Mouse (Mus musculus) midbrain, embryonic 13.5 days (tissue): ENCODE data around the gene Uqcr11. TPM values are rescaled to one million over a fixed set of nuclear protein-coding genes. Genes with fewer than 3 reads are reported as not detected.

Experiments
- ATAC-seq: fragments of 200-750 bp; cut with Nextera tagmentation; 2 replicates; pipeline ENCODE4 v1.8.0; 2017; ENCODE audit warnings: mild to moderate bottlenecking, moderate TSS enrichment, moderate library complexity
- H3K27ac ChIP-seq: fragments of 300-500 bp; sonication (generic); 2 replicates; pipeline ENCODE4 v1.5.1; 2015; ENCODE audit warnings: inconsistent platforms, mild to moderate bottlenecking, moderate library complexity
- H3K27me3 ChIP-seq: fragments of 300-500 bp; sonication (generic); 2 replicates; pipeline ENCODE4 v1.6.1; 2015; ENCODE audit warnings: mild to moderate bottlenecking, inconsistent platforms
- H3K36me3 ChIP-seq: fragments of 300-500 bp; sonication (generic); 2 replicates; pipeline ENCODE4 v1.6.1; 2015; ENCODE audit warnings: mild to moderate bottlenecking, inconsistent platforms
- H3K4me1 ChIP-seq: fragments of 300-500 bp; sonication (generic); replicated peaks from 2 replicates; pipeline ENCODE4 v1.6.1; 2015; ENCODE audit warnings: inconsistent platforms
- H3K4me2 ChIP-seq: fragments of 300-500 bp; sonication (generic); replicated peaks from 2 replicates; pipeline ENCODE4 v1.6.1; 2015; ENCODE audit warnings: moderate library complexity, mild to moderate bottlenecking, inconsistent platforms
- H3K4me3 ChIP-seq: fragments of 300-500 bp; sonication (generic); replicated peaks from 2 replicates; pipeline ENCODE4 v1.5.1; 2015; ENCODE audit warnings: mild to moderate bottlenecking, inconsistent platforms
- H3K9ac ChIP-seq: fragments of 300-500 bp; sonication (generic); replicated peaks from 2 replicates; pipeline ENCODE4 v1.6.1; 2015; ENCODE audit warnings: mild to moderate bottlenecking, inconsistent platforms
- H3K9me3 ChIP-seq: fragments of 300-500 bp; sonication (generic); 2 replicates; pipeline ENCODE4 v1.6.1; 2016; ENCODE audit warnings: mild to moderate bottlenecking, inconsistent platforms
- WGBS: fragments of 180-500 bp; shearing (Covaris S2); methylation state at CpG from one replicate; pipeline ENCODE4 v1.1.7; 2015; 5-methylcytosine and 5-hydroxymethylcytosine counted together
- polyA plus RNA-seq: library from polyadenylated mRNA; unstranded; fragments of >200 nt; fragmentation: Nextera tagmentation; extraction: Ambion mirVana; gene quantifications from 2 replicates; pipeline ENCODE4 v1.2.1, GENCODE M21; 2015

Gene Uqcr11
- polyA plus RNA-seq, 1 experiment from 2014 or later, result 572 TPM

- 0 out of 2 replicates have a peak overlapping the region, but pooled peaks have one; percentile 15 for H3K27ac ChIP-seq
- H3K27me3 ChIP-seq, result no peaks in the 10 kb centered on the region
- peaks cover 54% of the 10 kb centered on the region for H3K4me1 ChIP-seq
- WGBS, result 66% methylated on average over 4 of the region's 4 CpGs
- peaks cover 59% of the 10 kb centered on the region for H3K36me3 ChIP-seq
- ATAC-seq, result no peak
- H3K4me2 ChIP-seq, result peak overlapping the region; percentile 98
- peak overlapping the region; percentile 100 for H3K9ac ChIP-seq
- H3K4me3 ChIP-seq, result peak overlapping the region; percentile 100
- no peaks in the 10 kb centered on the region for H3K9me3 ChIP-seq
Observed at GRCm38 (mm10) chr10:80383431-80383830, 23.2 kb downstream of the Uqcr11 start.

- Histone ChIP-seq H3K9me3 (no peaks in the 10 kb centered on the region), H3K4me2 (peak overlapping the region; percentile 98), H3K4me3 (peak overlapping the region; percentile 100), H3K36me3 (peaks cover 59% of the 10 kb centered on the region), H3K27me3 (no peaks in the 10 kb centered on the region), H3K27ac (0 out of 2 replicates have a peak overlapping the region, but pooled peaks have one; percentile 15), H3K4me1 (peaks cover 47% of the 10 kb centered on the region), H3K9ac (peak overlapping the region; percentile 100)
- no peak for ATAC-seq
- 86% methylated on average over 7 of the region's 7 CpGs for WGBS
Observed at GRCm38 (mm10) chr10:80382641-80383365, 23.8 kb downstream of the Uqcr11 start.

DNA sequence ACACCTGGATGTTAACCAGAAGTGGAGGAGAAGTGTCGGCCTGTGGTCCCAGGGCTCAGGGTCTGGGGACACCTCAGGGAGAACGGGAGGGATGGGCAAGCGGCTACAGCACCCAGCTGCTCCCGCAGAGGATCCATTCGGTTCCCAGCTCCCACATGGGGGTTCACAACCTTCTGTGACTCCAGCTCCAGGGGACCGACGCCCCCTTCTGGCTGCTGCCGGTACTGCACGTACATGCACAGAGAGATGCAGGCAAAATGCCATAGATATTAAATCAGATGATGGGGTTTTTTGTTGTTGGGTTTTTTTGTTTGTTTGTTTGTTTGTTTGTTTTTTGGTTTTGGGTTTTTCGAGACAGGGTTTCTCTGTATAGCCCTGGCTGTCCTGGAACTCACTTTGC, 28.9 kb downstream of the Uqcr11 start:
- no peak overlapping the region for H3K4me3 ChIP-seq
- H3K4me2 ChIP-seq, result no peak overlapping the region
- ATAC-seq, result no peak
- H3K4me1 ChIP-seq, result peaks cover 19% of the 10 kb centered on the region
- H3K9me3 ChIP-seq, result no peaks in the 10 kb centered on the region
- no peak overlapping the region for H3K9ac ChIP-seq
- H3K27me3 ChIP-seq, result no peaks in the 10 kb centered on the region
- H3K27ac ChIP-seq, result no peak overlapping the region
- WGBS, result 49% methylated on average over 10 of the region's 10 CpGs
- H3K36me3 ChIP-seq, result peaks cover 34% of the 10 kb centered on the region

GRCm38 (mm10) chr10:80376160-80376559, 30.5 kb downstream of the Uqcr11 start:
- no peak overlapping the region for H3K9ac ChIP-seq
- 2% methylated on average over 7 of the region's 7 CpGs for WGBS
- H3K9me3 ChIP-seq, result no peaks in the 10 kb centered on the region
- ATAC-seq, result 0 out of 2 replicates have a peak, but pooled peaks have one; percentile 45
- H3K27ac ChIP-seq, result no peak overlapping the region
- peaks cover 18% of the 10 kb centered on the region for H3K4me1 ChIP-seq
- no peak overlapping the region for H3K4me2 ChIP-seq
- no peak overlapping the region for H3K4me3 ChIP-seq
- H3K36me3 ChIP-seq, result peaks cover 18% of the 10 kb centered on the region
- peaks cover 5% of the 10 kb centered on the region; the same call in 1 of the 2 replicates for H3K27me3 ChIP-seq

GRCm38 (mm10) chr10:80374063-80374462, 32.6 kb downstream of the Uqcr11 start:
- Histone ChIP-seq H3K27me3 (peaks cover 5% of the 10 kb centered on the region; the same call in 1 of the 2 replicates), H3K4me1 (peaks cover 12% of the 10 kb centered on the region), H3K36me3 (no peaks in the 10 kb centered on the region), H3K4me2 (no peak overlapping the region), H3K9me3 (no peaks in the 10 kb centered on the region), H3K27ac (no peak overlapping the region), H3K4me3 (no peak overlapping the region), H3K9ac (no peak overlapping the region)
- 17% methylated on average over 6 of the region's 6 CpGs for WGBS
- ATAC-seq, result no peak

- H3K4me3 ChIP-seq, result no peak overlapping the region
- H3K36me3 ChIP-seq, result no peaks in the 10 kb centered on the region
- no peak for ATAC-seq
- H3K9ac ChIP-seq, result no peak overlapping the region
- H3K27ac ChIP-seq, result no peak overlapping the region
- H3K9me3 ChIP-seq, result no peaks in the 10 kb centered on the region
- no peak overlapping the region for H3K4me2 ChIP-seq
- H3K4me1 ChIP-seq, result peaks cover 12% of the 10 kb centered on the region
- WGBS, result 86% methylated on average over 6 of the region's 6 CpGs
- H3K27me3 ChIP-seq, result peaks cover 5% of the 10 kb centered on the region; the same call in 1 of the 2 replicates
Observed at GRCm38 (mm10) chr10:80372706-80373105, 33.9 kb downstream of the Uqcr11 start.

GRCm38 (mm10) chr10:80371983-80372382, 34.6 kb downstream of the Uqcr11 start:
- H3K36me3 ChIP-seq, result no peaks in the 10 kb centered on the region
- no peak for ATAC-seq
- H3K27ac ChIP-seq, result 0 out of 2 replicates have a peak overlapping the region, but pooled peaks have one; percentile 1
- H3K9me3 ChIP-seq, result no peaks in the 10 kb centered on the region
- peak overlapping the region; percentile 35 for H3K4me2 ChIP-seq
- H3K27me3 ChIP-seq, result peaks cover 10% of the 10 kb centered on the region; the same call in 1 of the 2 replicates
- peaks cover 12% of the 10 kb centered on the region for H3K4me1 ChIP-seq
- H3K4me3 ChIP-seq, result peak overlapping the region; percentile 23; the same call in 1 of the 2 replicates
- 52% methylated on average over 9 of the region's 9 CpGs for WGBS
- H3K9ac ChIP-seq, result peak overlapping the region; percentile 21; the same call in 1 of the 2 replicates

DNA sequence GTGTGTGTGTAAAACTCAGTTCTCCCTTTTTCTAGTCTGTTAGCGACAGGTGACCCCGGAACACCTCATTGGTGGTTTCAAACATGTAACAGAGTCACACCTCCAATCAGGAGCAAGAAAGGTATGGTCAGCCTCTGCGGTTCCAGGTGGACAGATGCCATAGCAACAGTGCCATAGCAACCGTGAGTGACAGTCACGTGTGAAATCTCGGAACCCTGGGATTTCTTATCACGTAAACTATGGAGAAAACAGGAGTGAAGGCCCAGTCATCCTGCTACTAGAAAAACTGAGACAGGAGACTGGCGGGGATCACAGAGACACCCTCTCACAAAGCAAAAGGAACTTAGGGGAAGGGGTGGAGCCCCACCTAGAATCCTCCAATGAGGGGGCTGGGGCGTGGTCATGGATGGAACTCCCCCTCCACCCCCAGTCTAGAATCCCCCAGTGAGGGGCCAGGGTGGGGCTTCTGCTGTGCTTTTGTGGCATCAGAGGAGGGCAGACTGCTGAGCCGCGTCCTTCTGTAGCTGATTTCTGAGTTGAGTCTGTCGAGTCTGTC, 35.1 kb downstream of the Uqcr11 start:
- Histone ChIP-seq H3K9me3 (no peaks in the 10 kb centered on the region), H3K27me3 (peaks cover 10% of the 10 kb centered on the region; the same call in 1 of the 2 replicates), H3K4me1 (peaks cover 12% of the 10 kb centered on the region), H3K4me2 (peak overlapping the region; percentile 35), H3K36me3 (no peaks in the 10 kb centered on the region), H3K4me3 (peak overlapping the region; percentile 23), H3K27ac (0 out of 2 replicates have a peak overlapping the region, but pooled peaks have one; percentile 1), H3K9ac (0 out of 2 replicates have a peak overlapping the region, but pooled peaks have one; percentile 21)
- WGBS, result 7% methylated on average over 12 of the region's 12 CpGs
- peak; percentile 73 for ATAC-seq

- H3K27ac ChIP-seq, result no peak overlapping the region
- no peaks in the 10 kb centered on the region for H3K9me3 ChIP-seq
Observed at GRCm38 (mm10) chr10:80369995-80370747, 36.5 kb downstream of the Uqcr11 start.

GRCm38 (mm10) chr10:80368392-80368791, 38.2 kb downstream of the Uqcr11 start:
- 90% methylated on average over 6 of the region's 6 CpGs for WGBS
- Histone ChIP-seq H3K4me3 (no peak overlapping the region), H3K4me1 (peaks cover 19% of the 10 kb centered on the region), H3K36me3 (no peaks in the 10 kb centered on the region), H3K9me3 (no peaks in the 10 kb centered on the region), H3K9ac (no peak overlapping the region), H3K4me2 (no peak overlapping the region), H3K27ac (no peak overlapping the region), H3K27me3 (peaks cover 10% of the 10 kb centered on the region; the same call in 1 of the 2 replicates)
- ATAC-seq, result no peak

More at GRCm38 (mm10) chr10:80369995-80370747, 36.5 kb downstream of the Uqcr11 start:
- ATAC-seq, result no peak
- H3K4me3 ChIP-seq, result no peak overlapping the region
- 84% methylated on average over 21 of the region's 21 CpGs for WGBS
- peaks cover 10% of the 10 kb centered on the region; the same call in 1 of the 2 replicates for H3K27me3 ChIP-seq
- H3K36me3 ChIP-seq, result no peaks in the 10 kb centered on the region
- H3K4me2 ChIP-seq, result no peak overlapping the region
- H3K9ac ChIP-seq, result no peak overlapping the region
- H3K4me1 ChIP-seq, result peaks cover 12% of the 10 kb centered on the region

DNA sequence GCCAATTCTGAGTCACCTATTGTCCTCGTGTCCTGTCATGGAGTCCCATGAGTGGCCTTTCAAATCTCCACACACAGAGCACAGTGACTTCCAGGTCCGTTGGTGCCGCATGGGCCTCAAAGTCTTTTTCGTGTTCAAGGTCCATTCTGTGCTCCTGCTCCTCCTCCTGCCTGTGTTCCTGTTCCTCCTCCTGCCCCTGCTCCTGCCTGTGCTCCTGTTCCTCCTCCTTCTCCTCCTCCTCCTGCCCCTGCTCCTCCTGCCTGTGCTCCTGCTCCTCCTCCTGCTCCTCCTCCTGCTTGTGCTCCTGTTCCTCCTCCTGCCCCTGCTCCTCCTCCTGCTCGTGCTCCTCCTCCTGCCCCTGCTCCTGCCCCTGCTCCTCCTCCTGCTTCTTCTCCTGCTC, 38.7 kb downstream of the Uqcr11 start:
- WGBS, result 64% methylated on average over 5 of the region's 5 CpGs
- H3K36me3 ChIP-seq, result no peaks in the 10 kb centered on the region

More for the DNA sequence above, 38.7 kb downstream of the Uqcr11 start:
- H3K4me3 ChIP-seq, result no peak overlapping the region
- H3K27me3 ChIP-seq, result peaks cover 11% of the 10 kb centered on the region; the same call in 1 of the 2 replicates
- H3K4me1 ChIP-seq, result peaks cover 19% of the 10 kb centered on the region
- H3K27ac ChIP-seq, result no peak overlapping the region
- H3K9me3 ChIP-seq, result no peaks in the 10 kb centered on the region
- ATAC-seq, result no peak
- H3K4me2 ChIP-seq, result no peak overlapping the region
- H3K9ac ChIP-seq, result no peak overlapping the region
